Mouse (Mus musculus): Measurements from ENCODE around the gene Ermp1. TPM values are rescaled to one million over a fixed set of nuclear protein-coding genes. Genes with fewer than 3 reads are reported as not detected.

Ermp1 gene
- polyA plus RNA-seq, 1 experiment from 2014 or later = 5.0 TPM

GRCm38 (mm10) chr19:29678181-29678778, 30.1 kb upstream of the Ermp1 start:
- Histone ChIP-seq H3K36me3 (ENCODE audit: control insufficient read depth, insufficient read depth, low read length) (no peaks in the 10 kb centered on the region), H3K27me3 (ENCODE audit: control insufficient read depth, insufficient read depth, low read length) (peaks cover 16% of the 10 kb centered on the region), H3K4me3 (ENCODE audit: low read depth, low read length) (no peak overlapping the region), H3K4me1 (ENCODE audit: control insufficient read depth, insufficient read depth, low read length) (no peaks in the 10 kb centered on the region), H3K9ac (ENCODE audit: low read depth, low read length) (no peak overlapping the region), H3K27ac (ENCODE audit: low read depth, low read length) (no peak overlapping the region), H3K9me3 (replicated peaks; ENCODE audit: control insufficient read depth, low read length) (no peaks in the 10 kb centered on the region), H3K4me2 (no peak overlapping the region)
- WGBS (ENCODE audit: insufficient replicate concordance) = 78% methylated on average over 6 of the region's 6 CpGs
- no peak for ATAC-seq (replicated peaks; ENCODE audit: insufficient number of reproducible peaks, low FRiP score, low TSS enrichment)

- WGBS (ENCODE audit: insufficient replicate concordance) = 83% methylated on average over 10 of the region's 10 CpGs
- H3K4me2 ChIP-seq = no peak overlapping the region
- H3K36me3 ChIP-seq (ENCODE audit: control insufficient read depth, insufficient read depth, low read length) = no peaks in the 10 kb centered on the region
- no peaks in the 10 kb centered on the region for H3K4me1 ChIP-seq (ENCODE audit: control insufficient read depth, insufficient read depth, low read length)
- H3K9me3 ChIP-seq (replicated peaks; ENCODE audit: control insufficient read depth, low read length) = no peaks in the 10 kb centered on the region
- H3K9ac ChIP-seq (ENCODE audit: low read depth, low read length) = no peak overlapping the region
- no peak for ATAC-seq (replicated peaks; ENCODE audit: insufficient number of reproducible peaks, low FRiP score, low TSS enrichment)
- H3K27ac ChIP-seq (ENCODE audit: low read depth, low read length) = no peak overlapping the region
- H3K4me3 ChIP-seq (ENCODE audit: low read depth, low read length) = no peak overlapping the region
- peaks cover 19% of the 10 kb centered on the region for H3K27me3 ChIP-seq (ENCODE audit: control insufficient read depth, insufficient read depth, low read length)
These were observed 28.4 kb upstream of the Ermp1 start for GRCm38 (mm10) chr19:29676479-29677193.

- Histone ChIP-seq H3K4me3 (ENCODE audit: low read depth, low read length) (no peak overlapping the region), H3K27ac (ENCODE audit: low read depth, low read length) (no peak overlapping the region), H3K36me3 (ENCODE audit: control insufficient read depth, insufficient read depth, low read length) (no peaks in the 10 kb centered on the region), H3K9me3 (replicated peaks; ENCODE audit: control insufficient read depth, low read length) (no peaks in the 10 kb centered on the region), H3K4me2 (no peak overlapping the region), H3K9ac (ENCODE audit: low read depth, low read length) (no peak overlapping the region), H3K27me3 (ENCODE audit: control insufficient read depth, insufficient read depth, low read length) (peaks cover 19% of the 10 kb centered on the region), H3K4me1 (ENCODE audit: control insufficient read depth, insufficient read depth, low read length) (no peaks in the 10 kb centered on the region)
- ATAC-seq (replicated peaks; ENCODE audit: insufficient number of reproducible peaks, low FRiP score, low TSS enrichment) = no peak
- 53% methylated on average over 9 of the region's 9 CpGs for WGBS (ENCODE audit: insufficient replicate concordance)
These were observed 27.4 kb upstream of the Ermp1 start for GRCm38 (mm10) chr19:29675562-29676078.

GRCm38 (mm10) chr19:29674946-29675345, 26.7 kb upstream of the Ermp1 start:
- H3K9me3 ChIP-seq (replicated peaks; ENCODE audit: control insufficient read depth, low read length) = no peaks in the 10 kb centered on the region
- no peak for ATAC-seq (replicated peaks; ENCODE audit: insufficient number of reproducible peaks, low FRiP score, low TSS enrichment)
- WGBS (ENCODE audit: insufficient replicate concordance) = 91% methylated on average over 7 of the region's 7 CpGs
- no peaks in the 10 kb centered on the region for H3K4me1 ChIP-seq (ENCODE audit: control insufficient read depth, insufficient read depth, low read length)
- H3K9ac ChIP-seq (ENCODE audit: low read depth, low read length) = no peak overlapping the region
- peaks cover 19% of the 10 kb centered on the region for H3K27me3 ChIP-seq (ENCODE audit: control insufficient read depth, insufficient read depth, low read length)
- H3K27ac ChIP-seq (ENCODE audit: low read depth, low read length) = no peak overlapping the region
- no peak overlapping the region for H3K4me3 ChIP-seq (ENCODE audit: low read depth, low read length)
- no peaks in the 10 kb centered on the region for H3K36me3 ChIP-seq (ENCODE audit: control insufficient read depth, insufficient read depth, low read length)
- no peak overlapping the region for H3K4me2 ChIP-seq

GRCm38 (mm10) chr19:29672660-29673059, 24.4 kb upstream of the Ermp1 start:
- no peak overlapping the region for H3K9ac ChIP-seq (ENCODE audit: low read depth, low read length)
- WGBS (ENCODE audit: insufficient replicate concordance) = 92% methylated on average over 13 of the region's 13 CpGs
- H3K27ac ChIP-seq (ENCODE audit: low read depth, low read length) = no peak overlapping the region
- ATAC-seq (replicated peaks; ENCODE audit: insufficient number of reproducible peaks, low FRiP score, low TSS enrichment) = no peak
- H3K27me3 ChIP-seq (ENCODE audit: control insufficient read depth, insufficient read depth, low read length) = peaks cover 14% of the 10 kb centered on the region; the same call in 1 of the 2 replicates
- no peaks in the 10 kb centered on the region for H3K9me3 ChIP-seq (replicated peaks; ENCODE audit: control insufficient read depth, low read length)
- H3K4me3 ChIP-seq (ENCODE audit: low read depth, low read length) = no peak overlapping the region
- H3K4me2 ChIP-seq = no peak overlapping the region
- H3K4me1 ChIP-seq (ENCODE audit: control insufficient read depth, insufficient read depth, low read length) = no peaks in the 10 kb centered on the region
- H3K36me3 ChIP-seq (ENCODE audit: control insufficient read depth, insufficient read depth, low read length) = no peaks in the 10 kb centered on the region

GRCm38 (mm10) chr19:29671160-29671559, 22.9 kb upstream of the Ermp1 start:
- Histone ChIP-seq H3K9me3 (replicated peaks; ENCODE audit: control insufficient read depth, low read length) (no peaks in the 10 kb centered on the region), H3K4me2 (no peak overlapping the region), H3K4me3 (ENCODE audit: low read depth, low read length) (no peak overlapping the region), H3K27me3 (ENCODE audit: control insufficient read depth, insufficient read depth, low read length) (peaks cover 14% of the 10 kb centered on the region; the same call in 1 of the 2 replicates), H3K36me3 (ENCODE audit: control insufficient read depth, insufficient read depth, low read length) (no peaks in the 10 kb centered on the region), H3K4me1 (ENCODE audit: control insufficient read depth, insufficient read depth, low read length) (peaks cover 4% of the 10 kb centered on the region; the same call in 1 of the 2 replicates), H3K27ac (ENCODE audit: low read depth, low read length) (no peak overlapping the region), H3K9ac (ENCODE audit: low read depth, low read length) (no peak overlapping the region)
- WGBS (ENCODE audit: insufficient replicate concordance) = 78% methylated on average over 2 of the region's 2 CpGs
- no peak for ATAC-seq (replicated peaks; ENCODE audit: insufficient number of reproducible peaks, low FRiP score, low TSS enrichment)

GRCm38 (mm10) chr19:29670247-29670646, 22.0 kb upstream of the Ermp1 start:
- 84% methylated on average over 6 of the region's 6 CpGs for WGBS (ENCODE audit: insufficient replicate concordance)
- no peak overlapping the region for H3K27ac ChIP-seq (ENCODE audit: low read depth, low read length)
- no peak overlapping the region for H3K4me2 ChIP-seq
- H3K9ac ChIP-seq (ENCODE audit: low read depth, low read length) = no peak overlapping the region
- ATAC-seq (replicated peaks; ENCODE audit: insufficient number of reproducible peaks, low FRiP score, low TSS enrichment) = no peak
- H3K36me3 ChIP-seq (ENCODE audit: control insufficient read depth, insufficient read depth, low read length) = no peaks in the 10 kb centered on the region
- H3K27me3 ChIP-seq (ENCODE audit: control insufficient read depth, insufficient read depth, low read length) = peaks cover 14% of the 10 kb centered on the region
- no peaks in the 10 kb centered on the region for H3K9me3 ChIP-seq (replicated peaks; ENCODE audit: control insufficient read depth, low read length)
- H3K4me1 ChIP-seq (ENCODE audit: control insufficient read depth, insufficient read depth, low read length) = peaks cover 4% of the 10 kb centered on the region; the same call in 1 of the 2 replicates
- H3K4me3 ChIP-seq (ENCODE audit: low read depth, low read length) = no peak overlapping the region

GRCm38 (mm10) chr19:29668135-29668534, 19.9 kb upstream of the Ermp1 start:
- Histone ChIP-seq H3K9me3 (replicated peaks; ENCODE audit: control insufficient read depth, low read length) (no peaks in the 10 kb centered on the region), H3K4me3 (ENCODE audit: low read depth, low read length) (no peak overlapping the region), H3K9ac (ENCODE audit: low read depth, low read length) (no peak overlapping the region), H3K27ac (ENCODE audit: low read depth, low read length) (no peak overlapping the region), H3K27me3 (ENCODE audit: control insufficient read depth, insufficient read depth, low read length) (peaks cover 14% of the 10 kb centered on the region), H3K4me2 (no peak overlapping the region), H3K36me3 (ENCODE audit: control insufficient read depth, insufficient read depth, low read length) (no peaks in the 10 kb centered on the region), H3K4me1 (ENCODE audit: control insufficient read depth, insufficient read depth, low read length) (peaks cover 4% of the 10 kb centered on the region; the same call in 1 of the 2 replicates)
- 87% methylated on average over 7 of the region's 7 CpGs for WGBS (ENCODE audit: insufficient replicate concordance)
- ATAC-seq (replicated peaks; ENCODE audit: insufficient number of reproducible peaks, low FRiP score, low TSS enrichment) = no peak
